Mouse (Mus musculus): ENCODE measurements around the gene Gm13306.
"Not testable (repeated sequence)": the region's sequence is repeated elsewhere in the genome, so short reads cannot be mapped to it uniquely, and the experiment has no call there.

Gm13306 gene

GRCm38 (mm10) chr4:42153136-42153535 lies at the start of gene Gm13306:
TSS of gene Gm13306 (plus strand) at chr4:42153436.
- DNase-seq: not testable (repeated sequence)

GRCm38 (mm10) chr4:42114517-42114916 lies 38.7 kb upstream of the Gm13306 start, which contains the start of gene Gm13304:
TSS of gene Gm13304 (plus strand) at chr4:42114817.
- DNase-seq: not testable (repeated sequence)

GRCm38 (mm10) chr4:42168503-42168902 lies 15.3 kb downstream of the Gm13306 start, which contains the start of gene Gm13305:
TSS of gene Gm13305 (minus strand) at chr4:42168603.
- DNase-seq: not testable (repeated sequence)

- DNase-seq: not testable (repeated sequence)
Observed at GRCm38 (mm10) chr4:42178243-42178642, 25.0 kb downstream of the Gm13306 start.

- DNase-seq: not testable (repeated sequence)
Observed at GRCm38 (mm10) chr4:42183234-42184197, 30.3 kb downstream of the Gm13306 start.

- not testable (repeated sequence) for DNase-seq
Observed at GRCm38 (mm10) chr4:42184324-42184979, 31.2 kb downstream of the Gm13306 start.

- DNase-seq: not testable (repeated sequence)
Observed at GRCm38 (mm10) chr4:42184980-42185372, 31.7 kb downstream of the Gm13306 start.

Data from cerebellum, postnatal 10 days (tissue).